Mouse (Mus musculus): ENCODE data around the gene Ctsj. TPM values are rescaled to one million over a fixed set of nuclear protein-coding genes. Genes with fewer than 3 reads are reported as not detected.

Ctsj gene
- 2.4 TPM in 1 of 2 replicates, not detected in the other for total RNA-seq (2012; rRNA removed)

DNA sequence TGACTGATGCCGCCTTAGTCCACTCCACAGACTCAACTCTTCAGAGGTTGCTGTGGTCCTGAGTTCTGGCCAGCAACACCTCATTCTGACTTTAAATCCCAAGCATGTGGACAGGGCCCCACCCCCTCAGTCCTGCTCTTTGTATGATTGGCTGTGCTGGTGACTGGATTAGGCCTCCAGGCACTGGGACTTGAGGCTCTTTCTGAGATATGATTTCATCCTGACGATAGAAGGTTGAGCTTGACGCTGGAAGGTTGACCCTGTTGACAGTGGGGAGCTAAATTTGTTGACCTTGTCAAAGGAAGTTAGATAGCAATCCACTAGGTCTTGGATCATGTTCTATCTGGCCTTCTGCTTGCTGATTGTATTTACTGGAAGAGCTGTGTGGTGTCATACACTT is at the start of gene Ctsj:
Gene Ctsj (minus strand): TSS at position 101 of the 400 bp plus-strand sequence.
- no peaks in the 10 kb centered on the region for H3K9me3 ChIP-seq (ENCODE audit: control insufficient read depth, insufficient read depth, low read depth, low read length)
- no peak within 1 kb of the TSS for H3K27ac ChIP-seq (ENCODE audit: insufficient read depth, low read depth, low read length, poor library complexity, severe bottlenecking)
- no peaks in the 10 kb centered on the region for H3K36me3 ChIP-seq (ENCODE audit: control insufficient read depth, insufficient read depth, low read length, poor library complexity, severe bottlenecking)
- in situ Hi-C loops (cut with MboI; ENCODE audit: low sequenced_read_pairs in 2 of 2, unreplicated experiment in 2 of 2), result no loop called here
- no peak for DNase-seq (ENCODE audit: low read depth, low spot score)
- no peak within 1 kb of the TSS for H3K4me3 ChIP-seq (ENCODE audit: insufficient read depth in 1 of 2, low read depth in 1 of 2, low read length in 2 of 2, poor library complexity in 1 of 2, severe bottlenecking in 1 of 2)
- H3K4me1 ChIP-seq (ENCODE audit: control insufficient read depth in 2 of 2, insufficient read depth in 2 of 2, low read length in 2 of 2, poor library complexity in 1 of 2), result no peaks in the 10 kb centered on the region
- no peak within 1 kb of the TSS for H3K9ac ChIP-seq (ENCODE audit: insufficient read depth, low read depth, low read length, poor library complexity, severe bottlenecking)
- no peak for TF ChIP-seq CHD2 (IDR thresholded peaks at IDR 0.05; ENCODE audit: low read depth, low read length)
- TF ChIP-seq ZNF384 (IDR thresholded peaks at IDR 0.05; ENCODE audit: low read depth, low read length), result no peak
- no peak for TF ChIP-seq MAFK (IDR thresholded peaks at IDR 0.05; ENCODE audit: insufficient read depth, low read depth, low read length)
- TF ChIP-seq ZC3H11A (IDR thresholded peaks at IDR 0.05; ENCODE audit: borderline replicate concordance, low read depth, low read length), result no peak
- TF ChIP-seq HCFC1 (IDR thresholded peaks at IDR 0.05; ENCODE audit: borderline replicate concordance, insufficient read depth, low read length), result no peak

DNA sequence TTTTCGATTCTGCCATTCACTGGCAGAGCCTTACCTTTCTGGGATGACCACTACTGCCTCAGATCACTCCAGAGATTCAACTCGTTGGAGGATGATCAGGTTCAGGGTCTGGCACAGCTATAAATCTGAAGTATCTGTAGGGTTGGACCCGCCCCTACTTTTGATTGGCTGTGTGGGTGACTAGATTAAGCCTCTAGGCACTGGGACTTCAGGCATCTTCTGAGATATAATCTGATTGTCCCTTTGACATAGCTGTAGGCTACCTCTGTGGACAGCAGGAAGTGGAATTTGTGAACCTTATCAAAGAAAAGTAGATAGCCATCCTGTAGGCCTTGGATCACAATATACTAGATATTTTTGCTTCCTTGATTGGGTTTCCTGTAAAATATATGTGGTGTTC is 34.8 kb upstream of the Ctsj start, which contains the start of gene Ctsq:
Gene Ctsq (minus strand): TSS at position 101 of the 400 bp plus-strand sequence.
- no peak within 1 kb of the TSS for H3K9ac ChIP-seq (ENCODE audit: insufficient read depth, low read depth, low read length, poor library complexity, severe bottlenecking)
- no peak within 1 kb of the TSS for H3K27ac ChIP-seq (ENCODE audit: insufficient read depth, low read depth, low read length, poor library complexity, severe bottlenecking)
- in situ Hi-C loops (cut with MboI; ENCODE audit: low sequenced_read_pairs in 2 of 2, unreplicated experiment in 2 of 2), result no loop called here
- H3K9me3 ChIP-seq (ENCODE audit: control insufficient read depth, insufficient read depth, low read depth, low read length), result no peaks in the 10 kb centered on the region
- DNase-seq (ENCODE audit: low read depth, low spot score), result no peak
- no peaks in the 10 kb centered on the region for H3K4me1 ChIP-seq (ENCODE audit: control insufficient read depth in 2 of 2, insufficient read depth in 2 of 2, low read length in 2 of 2, poor library complexity in 1 of 2)
- no peak within 1 kb of the TSS for H3K4me3 ChIP-seq (ENCODE audit: insufficient read depth in 1 of 2, low read depth in 1 of 2, low read length in 2 of 2, poor library complexity in 1 of 2, severe bottlenecking in 1 of 2)
- TF ChIP-seq MAFK (IDR thresholded peaks at IDR 0.05; ENCODE audit: insufficient read depth, low read depth, low read length) (no peak), HCFC1 (IDR thresholded peaks at IDR 0.05; ENCODE audit: borderline replicate concordance, insufficient read depth, low read length) (no peak), ZNF384 (IDR thresholded peaks at IDR 0.05; ENCODE audit: low read depth, low read length) (no peak), ZC3H11A (IDR thresholded peaks at IDR 0.05; ENCODE audit: borderline replicate concordance, low read depth, low read length) (no peak), CHD2 (IDR thresholded peaks at IDR 0.05; ENCODE audit: low read depth, low read length) (no peak)
- no peaks in the 10 kb centered on the region for H3K36me3 ChIP-seq (ENCODE audit: control insufficient read depth, insufficient read depth, low read length, poor library complexity, severe bottlenecking)

- TF ChIP-seq ZNF384 (IDR thresholded peaks at IDR 0.05; ENCODE audit: low read depth, low read length), result no peak
- TF ChIP-seq CHD2 (IDR thresholded peaks at IDR 0.05; ENCODE audit: low read depth, low read length), result no peak
- TF ChIP-seq HCFC1 (IDR thresholded peaks at IDR 0.05; ENCODE audit: borderline replicate concordance, insufficient read depth, low read length), result no peak
- TF ChIP-seq ZC3H11A (IDR thresholded peaks at IDR 0.05; ENCODE audit: borderline replicate concordance, low read depth, low read length), result no peak
- TF ChIP-seq MAFK (IDR thresholded peaks at IDR 0.05; ENCODE audit: insufficient read depth, low read depth, low read length), result no peak
- DNase-seq (ENCODE audit: low read depth, low spot score), result no peak
- in situ Hi-C loops (cut with MboI; ENCODE audit: low sequenced_read_pairs in 2 of 2, unreplicated experiment in 2 of 2), result no loop called here
- H3K9me3 ChIP-seq (ENCODE audit: control insufficient read depth, insufficient read depth, low read depth, low read length), result no peaks in the 10 kb centered on the region
- no peak overlapping the region for H3K27ac ChIP-seq (ENCODE audit: insufficient read depth, low read depth, low read length, poor library complexity, severe bottlenecking)
- H3K4me1 ChIP-seq (ENCODE audit: control insufficient read depth in 2 of 2, insufficient read depth in 2 of 2, low read length in 2 of 2, poor library complexity in 1 of 2), result no peaks in the 10 kb centered on the region
- H3K9ac ChIP-seq (ENCODE audit: insufficient read depth, low read depth, low read length, poor library complexity, severe bottlenecking), result no peak overlapping the region
- no peak overlapping the region for H3K4me3 ChIP-seq (ENCODE audit: insufficient read depth in 1 of 2, low read depth in 1 of 2, low read length in 2 of 2, poor library complexity in 1 of 2, severe bottlenecking in 1 of 2)
- H3K36me3 ChIP-seq (ENCODE audit: control insufficient read depth, insufficient read depth, low read length, poor library complexity, severe bottlenecking), result no peaks in the 10 kb centered on the region
Observed at GRCm38 (mm10) chr13:61022785-61023184, 17.0 kb upstream of the Ctsj start.

- Histone ChIP-seq H3K9me3 (ENCODE audit: control insufficient read depth, insufficient read depth, low read depth, low read length) (no peaks in the 10 kb centered on the region), H3K4me1 (ENCODE audit: control insufficient read depth in 2 of 2, insufficient read depth in 2 of 2, low read length in 2 of 2, poor library complexity in 1 of 2) (no peaks in the 10 kb centered on the region), H3K4me3 (ENCODE audit: insufficient read depth in 1 of 2, low read depth in 1 of 2, low read length in 2 of 2, poor library complexity in 1 of 2, severe bottlenecking in 1 of 2) (no peak overlapping the region), H3K36me3 (ENCODE audit: control insufficient read depth, insufficient read depth, low read length, poor library complexity, severe bottlenecking) (no peaks in the 10 kb centered on the region), H3K27ac (ENCODE audit: insufficient read depth, low read depth, low read length, poor library complexity, severe bottlenecking) (no peak overlapping the region), H3K9ac (ENCODE audit: insufficient read depth, low read depth, low read length, poor library complexity, severe bottlenecking) (no peak overlapping the region)
- TF ChIP-seq MAFK (IDR thresholded peaks at IDR 0.05; ENCODE audit: insufficient read depth, low read depth, low read length) (peak; percentile 69; the same call in 1 of the 2 replicates), ZNF384 (IDR thresholded peaks at IDR 0.05; ENCODE audit: low read depth, low read length) (no peak)
- in situ Hi-C loops (cut with MboI; ENCODE audit: low sequenced_read_pairs in 2 of 2, unreplicated experiment in 2 of 2), result no loop called here
- no peak for DNase-seq (ENCODE audit: low read depth, low spot score)
Observed at GRCm38 (mm10) chr13:61021844-61022243, 16.1 kb upstream of the Ctsj start.

- TF ChIP-seq HCFC1 (IDR thresholded peaks at IDR 0.05; ENCODE audit: borderline replicate concordance, insufficient read depth, low read length), result no peak
- in situ Hi-C loops (cut with MboI; ENCODE audit: low sequenced_read_pairs in 2 of 2, unreplicated experiment in 2 of 2), result no loop called here
- no peaks in the 10 kb centered on the region for H3K36me3 ChIP-seq (ENCODE audit: control insufficient read depth, insufficient read depth, low read length, poor library complexity, severe bottlenecking)
Observed at GRCm38 (mm10) chr13:61010171-61010570, 4.4 kb upstream of the Ctsj start.

More at GRCm38 (mm10) chr13:61010171-61010570, 4.4 kb upstream of the Ctsj start:
- Histone ChIP-seq H3K9me3 (ENCODE audit: control insufficient read depth, insufficient read depth, low read depth, low read length) (no peaks in the 10 kb centered on the region), H3K4me1 (ENCODE audit: control insufficient read depth in 2 of 2, insufficient read depth in 2 of 2, low read length in 2 of 2, poor library complexity in 1 of 2) (no peaks in the 10 kb centered on the region), H3K9ac (ENCODE audit: insufficient read depth, low read depth, low read length, poor library complexity, severe bottlenecking) (no peak overlapping the region), H3K4me3 (ENCODE audit: insufficient read depth in 1 of 2, low read depth in 1 of 2, low read length in 2 of 2, poor library complexity in 1 of 2, severe bottlenecking in 1 of 2) (no peak overlapping the region), H3K27ac (ENCODE audit: insufficient read depth, low read depth, low read length, poor library complexity, severe bottlenecking) (no peak overlapping the region)
- no peak for DNase-seq (ENCODE audit: low read depth, low spot score)

All from ES-E14 (cell line).